Mouse (Mus musculus): ENCODE results near the gene Lce3b. TPM values are rescaled to one million over a fixed set of nuclear protein-coding genes. Genes with fewer than 3 reads are reported as not detected.

Lce3b gene
- not detected for polyA plus RNA-seq (2015; fragmentation: Illumina TruSeq; extraction: RNeasy Lipid Tissue Mini Kit (QIAGEN cat#74804); ENCODE audit: insufficient read depth, low read depth, low replicate concordance)

DNA sequence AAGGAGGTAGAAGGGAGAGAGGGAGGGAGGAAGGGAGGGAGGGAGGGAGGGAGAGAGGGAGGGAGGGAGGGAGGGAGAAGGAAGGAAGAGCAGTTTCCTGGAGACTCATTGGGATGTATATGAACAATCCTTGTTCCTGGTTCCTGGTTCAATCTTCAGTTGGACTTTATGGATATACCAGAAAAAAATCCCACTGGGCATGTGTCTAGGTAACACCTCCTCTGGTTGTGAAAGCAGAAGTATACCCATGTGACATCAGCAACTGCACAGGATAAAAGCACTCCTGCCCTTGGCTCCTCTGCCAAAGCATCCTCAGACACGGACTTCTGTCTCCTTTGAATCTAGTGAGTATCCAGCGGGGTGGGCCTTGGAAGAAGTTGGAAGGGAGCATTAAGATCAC lies at the start of gene Lce3b:
TSS of gene Lce3b (plus strand) at position 301 of the 400 bp plus-strand sequence.

DNA sequence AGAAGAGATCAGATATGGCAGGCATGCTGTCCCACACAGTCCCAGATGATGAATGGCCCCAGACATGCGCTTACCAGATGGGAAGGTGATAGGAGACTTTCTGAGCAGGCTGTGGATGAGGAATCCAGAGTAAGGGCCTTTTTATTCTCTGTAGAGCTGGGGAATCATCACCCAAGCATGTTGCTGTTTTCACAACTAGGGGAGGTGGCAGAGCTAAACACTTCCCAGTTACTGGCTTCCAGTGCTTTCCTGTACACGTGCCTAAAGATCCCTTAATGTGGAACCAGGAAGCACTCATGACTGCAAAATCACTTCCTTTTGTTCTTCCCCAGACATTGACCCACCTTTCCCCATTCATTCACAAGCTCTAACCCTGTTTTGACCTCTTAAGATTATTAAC lies 6.6 kb upstream of the Lce3b start, which contains the start of gene Lce3a:
TSS of gene Lce3a (minus strand) at position 101 of the 400 bp plus-strand sequence.

DNA sequence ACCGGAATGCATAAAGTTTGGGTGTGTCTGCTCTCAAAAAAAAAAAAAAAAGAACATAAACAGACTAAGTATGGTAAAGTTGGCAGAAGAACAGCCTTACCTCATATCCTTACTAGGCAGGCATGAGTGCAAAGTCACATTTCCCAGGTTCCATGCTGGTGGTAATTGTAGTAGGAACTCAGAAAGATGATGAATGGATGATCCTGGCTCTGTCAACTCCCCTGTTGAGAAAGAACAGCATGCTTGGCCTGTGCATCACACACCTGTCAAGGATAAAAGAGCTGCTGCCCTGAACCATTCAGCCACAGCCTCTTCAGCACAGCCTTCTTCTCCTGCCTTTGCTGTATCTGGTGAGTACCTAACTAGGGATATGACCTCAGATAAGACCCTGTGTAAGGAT lies 11.4 kb downstream of the Lce3b start, which contains the start of gene Lce3c:
TSS of gene Lce3c (plus strand) at position 301 of the 400 bp plus-strand sequence.

DNA sequence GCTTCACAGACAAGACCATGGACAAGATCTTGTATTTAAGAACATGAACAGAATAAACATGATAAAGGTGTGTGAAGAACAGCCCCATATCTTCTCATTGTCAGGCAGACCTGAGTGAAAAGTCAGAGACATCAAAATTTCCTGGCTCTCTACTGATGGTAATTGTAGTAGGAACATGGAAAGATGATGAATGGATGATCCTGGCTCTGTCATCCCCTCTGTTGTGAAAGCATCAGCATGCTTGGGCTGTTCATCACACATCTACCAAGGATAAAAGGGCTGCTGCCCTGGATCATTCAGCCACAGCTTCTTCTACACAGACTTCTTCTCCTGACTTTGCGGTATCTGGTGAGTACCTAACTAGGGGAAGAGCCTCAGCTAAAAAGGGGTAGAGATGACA lies 24.3 kb downstream of the Lce3b start, which contains the start of gene Lce3d:
TSS of gene Lce3d (plus strand) at position 301 of the 400 bp plus-strand sequence.

DNA sequence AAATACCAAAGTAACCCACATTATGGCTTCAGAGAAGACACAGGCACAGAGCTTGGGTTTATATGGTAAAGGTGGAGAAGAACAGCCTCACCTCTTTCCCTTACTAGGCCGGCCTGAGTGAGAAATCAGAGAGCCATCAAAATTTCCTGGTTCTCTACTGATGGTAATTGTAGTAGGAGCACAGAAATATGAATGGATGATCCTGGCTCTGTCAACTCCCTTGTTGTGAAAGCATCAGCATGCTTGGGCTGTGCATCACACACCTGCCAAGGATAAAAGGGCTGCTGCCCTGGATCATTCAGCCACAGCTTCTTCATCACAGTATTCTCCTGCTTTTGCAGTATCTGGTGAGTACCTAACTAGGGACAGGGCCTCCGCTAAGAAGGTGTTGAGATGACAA lies 34.0 kb downstream of the Lce3b start, which contains the start of gene Lce3e:
TSS of gene Lce3e (plus strand) at position 301 of the 400 bp plus-strand sequence.

Other genes starting within 250 kb of the Lce3b start
- not detected for gene Lce1d, start 245.8 kb upstream of the Lce3b start, polyA plus RNA-seq (2015; fragmentation: Illumina TruSeq; extraction: RNeasy Lipid Tissue Mini Kit (QIAGEN cat#74804); ENCODE audit: insufficient read depth, low read depth, low replicate concordance)
- gene Lce1e, start 223.9 kb upstream of the Lce3b start, polyA plus RNA-seq (2015; fragmentation: Illumina TruSeq; extraction: RNeasy Lipid Tissue Mini Kit (QIAGEN cat#74804); ENCODE audit: insufficient read depth, low read depth, low replicate concordance) = not detected
- not detected for gene Lce1f, start 212.6 kb upstream of the Lce3b start, polyA plus RNA-seq (2015; fragmentation: Illumina TruSeq; extraction: RNeasy Lipid Tissue Mini Kit (QIAGEN cat#74804); ENCODE audit: insufficient read depth, low read depth, low replicate concordance)
- gene Gm38119, start 193.9 kb upstream of the Lce3b start, polyA plus RNA-seq (2015; fragmentation: Illumina TruSeq; extraction: RNeasy Lipid Tissue Mini Kit (QIAGEN cat#74804); ENCODE audit: insufficient read depth, low read depth, low replicate concordance) = not detected
- not detected for gene Lce1g, start 180.6 kb upstream of the Lce3b start, polyA plus RNA-seq (2015; fragmentation: Illumina TruSeq; extraction: RNeasy Lipid Tissue Mini Kit (QIAGEN cat#74804); ENCODE audit: insufficient read depth, low read depth, low replicate concordance)
- gene Lce1h, start 167.9 kb upstream of the Lce3b start, polyA plus RNA-seq (2015; fragmentation: Illumina TruSeq; extraction: RNeasy Lipid Tissue Mini Kit (QIAGEN cat#74804); ENCODE audit: insufficient read depth, low read depth, low replicate concordance) = not detected
- gene Lce1i, start 154.1 kb upstream of the Lce3b start, polyA plus RNA-seq (2015; fragmentation: Illumina TruSeq; extraction: RNeasy Lipid Tissue Mini Kit (QIAGEN cat#74804); ENCODE audit: insufficient read depth, low read depth, low replicate concordance) = not detected
- not detected for gene Lce1j, start 142.5 kb upstream of the Lce3b start, polyA plus RNA-seq (2015; fragmentation: Illumina TruSeq; extraction: RNeasy Lipid Tissue Mini Kit (QIAGEN cat#74804); ENCODE audit: insufficient read depth, low read depth, low replicate concordance)
- gene Lce1k, start 125.1 kb upstream of the Lce3b start, polyA plus RNA-seq (2015; fragmentation: Illumina TruSeq; extraction: RNeasy Lipid Tissue Mini Kit (QIAGEN cat#74804); ENCODE audit: insufficient read depth, low read depth, low replicate concordance) = not detected
- gene Kprp, start 105.7 kb upstream of the Lce3b start, polyA plus RNA-seq (2015; fragmentation: Illumina TruSeq; extraction: RNeasy Lipid Tissue Mini Kit (QIAGEN cat#74804); ENCODE audit: insufficient read depth, low read depth, low replicate concordance) = not detected
- gene Lce1l, start 81.7 kb upstream of the Lce3b start, polyA plus RNA-seq (2015; fragmentation: Illumina TruSeq; extraction: RNeasy Lipid Tissue Mini Kit (QIAGEN cat#74804); ENCODE audit: insufficient read depth, low read depth, low replicate concordance) = not detected
- not detected for gene 2310050C09Rik, start 62.8 kb upstream of the Lce3b start, polyA plus RNA-seq (2015; fragmentation: Illumina TruSeq; extraction: RNeasy Lipid Tissue Mini Kit (QIAGEN cat#74804); ENCODE audit: insufficient read depth, low read depth, low replicate concordance)
- gene Lce3a, start 6.7 kb upstream of the Lce3b start, polyA plus RNA-seq (2015; fragmentation: Illumina TruSeq; extraction: RNeasy Lipid Tissue Mini Kit (QIAGEN cat#74804); ENCODE audit: insufficient read depth, low read depth, low replicate concordance) = not detected
- not detected for gene Lce3c, start 11.5 kb downstream of the Lce3b start, polyA plus RNA-seq (2015; fragmentation: Illumina TruSeq; extraction: RNeasy Lipid Tissue Mini Kit (QIAGEN cat#74804); ENCODE audit: insufficient read depth, low read depth, low replicate concordance)
- not detected for gene Lce3d, start 24.4 kb downstream of the Lce3b start, polyA plus RNA-seq (2015; fragmentation: Illumina TruSeq; extraction: RNeasy Lipid Tissue Mini Kit (QIAGEN cat#74804); ENCODE audit: insufficient read depth, low read depth, low replicate concordance)
- gene Lce3e, start 34.1 kb downstream of the Lce3b start, polyA plus RNA-seq (2015; fragmentation: Illumina TruSeq; extraction: RNeasy Lipid Tissue Mini Kit (QIAGEN cat#74804); ENCODE audit: insufficient read depth, low read depth, low replicate concordance) = not detected
- not detected for gene Lce3f, start 59.2 kb downstream of the Lce3b start, polyA plus RNA-seq (2015; fragmentation: Illumina TruSeq; extraction: RNeasy Lipid Tissue Mini Kit (QIAGEN cat#74804); ENCODE audit: insufficient read depth, low read depth, low replicate concordance)
- not detected for gene Crct1, start 82.7 kb downstream of the Lce3b start, polyA plus RNA-seq (2015; fragmentation: Illumina TruSeq; extraction: RNeasy Lipid Tissue Mini Kit (QIAGEN cat#74804); ENCODE audit: insufficient read depth, low read depth, low replicate concordance)
- not detected for gene Lce1m, start 86.1 kb downstream of the Lce3b start, polyA plus RNA-seq (2015; fragmentation: Illumina TruSeq; extraction: RNeasy Lipid Tissue Mini Kit (QIAGEN cat#74804); ENCODE audit: insufficient read depth, low read depth, low replicate concordance)
- not detected for gene Gm4858, start 135.8 kb downstream of the Lce3b start, polyA plus RNA-seq (2015; fragmentation: Illumina TruSeq; extraction: RNeasy Lipid Tissue Mini Kit (QIAGEN cat#74804); ENCODE audit: insufficient read depth, low read depth, low replicate concordance)
- not detected for gene Crnn, start 211.8 kb downstream of the Lce3b start, polyA plus RNA-seq (2015; fragmentation: Illumina TruSeq; extraction: RNeasy Lipid Tissue Mini Kit (QIAGEN cat#74804); ENCODE audit: insufficient read depth, low read depth, low replicate concordance)